Mouse (Mus musculus): Measurements from ENCODE around the gene Alkbh3. TPM values are rescaled to one million over a fixed set of nuclear protein-coding genes. Genes with fewer than 3 reads are reported as not detected.

Alkbh3 gene
- polyA plus RNA-seq (2016; fragmentation: Nextera tagmentation; extraction: Ambion mirVana) = 54.5 and 59.0 TPM in 2 replicates

DNA sequence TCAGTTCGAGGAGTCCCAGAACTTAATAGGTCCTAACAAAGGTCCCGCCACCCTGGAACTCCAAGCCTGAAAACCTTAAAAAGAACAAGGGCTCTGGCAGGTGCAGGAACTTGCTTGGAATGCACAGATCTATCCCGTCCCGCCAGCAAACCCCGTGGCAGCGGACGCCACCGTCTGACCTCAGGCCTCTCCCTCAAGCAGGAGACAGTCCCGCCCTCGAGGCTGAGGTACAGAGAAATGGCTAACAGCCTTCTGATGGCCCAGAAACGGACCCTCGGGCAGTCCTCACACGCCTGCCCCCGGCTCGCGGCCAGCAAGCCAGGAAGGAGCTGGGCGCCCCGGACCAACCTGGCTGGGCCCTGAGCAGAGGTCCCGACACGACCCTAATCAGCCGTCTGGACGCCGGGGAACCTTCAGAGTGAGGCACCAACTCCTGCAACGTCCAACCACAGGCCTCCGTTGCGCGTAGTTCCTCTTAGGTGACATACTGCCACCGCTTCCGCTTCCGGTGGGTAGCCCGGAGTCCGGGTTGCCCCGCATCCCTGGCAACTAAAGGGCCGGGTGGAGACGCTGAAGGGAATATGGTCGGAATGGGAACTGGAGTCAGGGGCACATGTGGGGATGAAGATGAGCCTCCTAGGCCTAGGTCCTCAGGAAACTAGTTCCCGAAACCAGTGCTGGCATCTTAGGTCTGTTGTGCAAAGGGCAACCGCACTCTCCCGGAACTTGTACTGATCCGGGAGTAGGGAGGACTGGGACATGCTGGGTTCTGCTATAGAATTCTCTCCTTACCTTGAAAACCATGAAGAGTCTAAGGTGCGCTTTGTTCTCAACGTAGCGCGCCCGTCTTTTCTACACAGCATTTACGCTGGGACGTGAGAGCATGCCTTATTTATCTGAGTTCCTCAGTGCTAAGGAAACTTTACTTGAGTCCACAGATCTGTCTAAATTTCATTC lies at the start of gene Alkbh3:
Gene Alkbh3, minus strand, starts transcription at position 473 of the 957 bp plus-strand sequence.
- H3K27ac ChIP-seq = peak within 1 kb of the TSS; percentile 32; the same call in 1 of the 2 replicates
- peak; percentile 99 for ATAC-seq (ENCODE audit: low FRiP score)
- WGBS = 6% methylated on average over 47 of the region's 47 CpGs

DNA sequence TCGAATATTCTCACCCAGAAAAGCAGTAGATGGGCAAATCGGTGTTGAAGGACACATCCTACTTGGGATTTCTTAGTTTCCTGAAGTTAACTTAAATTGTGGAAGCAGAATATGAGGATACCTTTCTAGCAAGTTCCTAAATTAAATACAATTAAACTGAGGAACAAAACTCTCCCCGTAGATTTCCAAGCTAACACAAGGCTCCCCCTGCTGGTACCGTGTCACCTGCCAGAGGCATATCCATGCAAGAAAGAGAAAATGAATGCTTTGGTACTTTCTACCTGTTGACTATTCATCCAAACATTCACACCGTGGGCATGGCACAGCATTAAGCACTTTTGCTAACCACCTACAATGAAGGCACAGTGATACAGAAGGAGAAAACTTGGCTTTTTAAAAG lies 48.9 kb upstream of the Alkbh3 start:
- Histone ChIP-seq H3K27ac (no peak overlapping the region), H3K36me3 (no peaks in the 10 kb centered on the region), H3K4me1 (no peaks in the 10 kb centered on the region), H3K9me3 (replicated peaks) (no peaks in the 10 kb centered on the region), H3K4me2 (replicated peaks) (no peak overlapping the region), H3K9ac (no peak overlapping the region), H3K4me3 (no peak overlapping the region), H3K27me3 (no peaks in the 10 kb centered on the region)
- ATAC-seq (ENCODE audit: low FRiP score) = no peak
- WGBS = 78% methylated on average over 5 of the region's 5 CpGs

More for the DNA sequence above, at the start of gene Alkbh3:
- Histone ChIP-seq H3K4me1 (peaks cover 10% of the 10 kb centered on the region), H3K9me3 (replicated peaks) (peaks cover 3% of the 10 kb centered on the region; the same call in 1 of the 2 replicates), H3K27me3 (no peaks in the 10 kb centered on the region), H3K4me3 (peak within 1 kb of the TSS; percentile 86), H3K9ac (peak within 1 kb of the TSS; percentile 85), H3K36me3 (peaks cover 26% of the 10 kb centered on the region), H3K4me2 (replicated peaks) (peak within 1 kb of the TSS; percentile 79)

DNA sequence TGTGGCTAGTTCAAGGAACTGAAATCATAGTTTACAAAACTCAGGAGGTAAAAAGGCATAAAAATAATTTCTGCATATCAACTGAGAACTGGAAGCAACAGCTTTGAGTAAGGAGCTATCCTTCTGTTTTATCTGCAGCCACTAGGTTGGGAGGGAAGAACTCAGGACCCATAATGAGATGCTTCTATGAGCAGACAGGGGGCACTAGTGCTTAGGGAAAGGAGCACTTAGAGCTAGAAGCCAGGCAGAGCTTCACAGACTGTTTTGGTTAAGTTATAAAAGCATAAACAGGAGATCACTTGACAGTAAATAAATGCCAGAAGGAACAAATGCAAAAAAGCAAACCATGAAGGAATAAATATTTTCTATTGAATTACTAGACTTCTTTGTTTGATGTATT lies 44.2 kb upstream of the Alkbh3 start:
- Histone ChIP-seq H3K27ac (no peak overlapping the region), H3K4me1 (0 out of 2 replicates have a peak, but pooled peaks cover under 1% of the 10 kb centered on the region), H3K4me2 (replicated peaks) (no peak overlapping the region), H3K9me3 (replicated peaks) (no peaks in the 10 kb centered on the region), H3K27me3 (no peaks in the 10 kb centered on the region), H3K9ac (no peak overlapping the region), H3K36me3 (no peaks in the 10 kb centered on the region), H3K4me3 (no peak overlapping the region)
- ATAC-seq (ENCODE audit: low FRiP score) = no peak

DNA sequence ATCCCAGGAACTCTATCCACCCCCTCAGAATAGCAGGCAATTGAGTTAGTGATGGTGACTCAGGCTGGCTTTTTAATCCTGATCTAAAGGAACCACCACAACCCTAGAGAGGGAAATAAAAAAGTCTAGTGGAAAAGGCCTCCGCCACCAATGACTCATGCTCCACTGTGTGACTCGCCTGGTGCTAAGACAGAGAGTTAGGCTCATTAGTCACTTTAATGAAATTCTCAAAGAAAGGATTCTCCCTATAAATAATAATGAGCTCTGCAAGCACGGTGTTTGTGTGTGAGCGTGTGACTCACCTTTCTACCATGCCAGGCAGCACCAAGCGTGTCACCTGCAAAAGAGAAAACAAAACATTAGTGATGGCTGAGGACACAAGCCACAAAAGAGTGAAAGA lies 41.3 kb upstream of the Alkbh3 start:
- Histone ChIP-seq H3K36me3 (no peaks in the 10 kb centered on the region), H3K9ac (no peak overlapping the region), H3K4me2 (replicated peaks) (no peak overlapping the region), H3K27me3 (no peaks in the 10 kb centered on the region), H3K4me1 (peaks cover 10% of the 10 kb centered on the region; the same call in 1 of the 2 replicates), H3K9me3 (replicated peaks) (no peaks in the 10 kb centered on the region), H3K4me3 (no peak overlapping the region), H3K27ac (no peak overlapping the region)
- ATAC-seq (ENCODE audit: low FRiP score) = no peak
- WGBS = 87% methylated on average over 5 of the region's 5 CpGs

DNA sequence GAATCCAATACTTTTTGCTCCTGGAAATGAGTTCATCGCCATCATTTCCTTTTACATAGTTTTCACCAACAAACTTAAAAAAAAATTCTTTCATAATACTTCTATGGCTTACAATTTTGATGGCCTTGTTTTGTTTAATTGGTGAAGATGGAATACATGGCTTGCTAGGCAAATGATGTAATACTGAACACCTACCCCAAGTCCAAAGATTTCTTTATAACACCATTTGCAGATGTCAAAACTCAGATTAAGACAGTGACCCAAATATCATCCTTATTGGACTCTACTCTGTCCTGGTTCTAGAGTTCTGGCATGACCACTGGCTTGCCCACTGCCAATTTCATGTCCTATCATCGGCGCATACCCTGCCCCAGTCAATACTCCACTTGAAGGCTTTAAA lies 40.3 kb upstream of the Alkbh3 start:
- H3K9ac ChIP-seq = no peak overlapping the region
- no peak for ATAC-seq (ENCODE audit: low FRiP score)

DNA sequence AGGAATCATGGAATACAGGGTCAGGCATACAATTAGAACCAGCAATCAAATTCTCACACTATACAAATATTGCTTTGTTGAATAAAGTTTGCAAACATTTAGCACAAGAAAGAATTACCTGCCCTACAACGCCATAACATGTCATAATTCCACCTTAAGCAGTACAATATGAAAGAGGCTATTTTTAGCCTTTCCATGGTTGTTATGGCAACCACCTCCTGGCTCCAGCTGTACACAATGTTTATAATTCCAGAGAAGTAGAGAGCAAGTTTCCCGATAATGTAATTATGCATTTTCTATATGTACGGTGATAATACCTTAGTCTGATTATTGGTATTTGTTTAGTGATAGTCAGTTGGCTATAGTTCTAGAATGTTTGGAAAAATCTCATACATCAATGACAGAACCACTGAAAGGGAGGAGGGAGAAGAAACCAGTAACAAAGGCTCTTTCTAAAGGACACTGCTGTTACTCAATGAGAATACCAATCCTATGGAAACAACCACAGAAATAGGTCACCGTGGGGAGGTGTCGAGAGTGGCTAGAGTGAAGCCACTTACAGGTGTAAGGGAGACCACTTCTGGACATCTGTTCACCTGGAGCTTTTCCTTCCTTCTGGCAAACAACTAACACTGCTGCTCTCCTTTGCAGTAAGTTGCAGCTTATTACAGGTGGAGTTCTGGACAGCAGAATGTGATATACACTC lies 39.0 kb upstream of the Alkbh3 start:
- H3K9me3 ChIP-seq (replicated peaks) = no peaks in the 10 kb centered on the region
- peak; percentile 54; the same call in 1 of the 2 replicates for ATAC-seq (ENCODE audit: low FRiP score)
- H3K27me3 ChIP-seq = no peaks in the 10 kb centered on the region
- no peaks in the 10 kb centered on the region for H3K36me3 ChIP-seq
- peaks cover 10% of the 10 kb centered on the region; the same call in 1 of the 2 replicates for H3K4me1 ChIP-seq
- peak overlapping the region; percentile 40; the same call in 1 of the 2 replicates for H3K27ac ChIP-seq
- H3K9ac ChIP-seq = no peak overlapping the region
- no peak overlapping the region for H3K4me2 ChIP-seq (replicated peaks)
- 72% methylated on average over 5 of the region's 5 CpGs for WGBS
- H3K4me3 ChIP-seq = no peak overlapping the region

More for the DNA sequence above, 40.3 kb upstream of the Alkbh3 start:
- Histone ChIP-seq H3K36me3 (no peaks in the 10 kb centered on the region), H3K27ac (no peak overlapping the region), H3K4me1 (peaks cover 10% of the 10 kb centered on the region; the same call in 1 of the 2 replicates), H3K4me2 (replicated peaks) (no peak overlapping the region), H3K9me3 (replicated peaks) (no peaks in the 10 kb centered on the region), H3K27me3 (no peaks in the 10 kb centered on the region), H3K4me3 (no peak overlapping the region)
- over 99% methylated on average over 3 of the region's 3 CpGs for WGBS

DNA sequence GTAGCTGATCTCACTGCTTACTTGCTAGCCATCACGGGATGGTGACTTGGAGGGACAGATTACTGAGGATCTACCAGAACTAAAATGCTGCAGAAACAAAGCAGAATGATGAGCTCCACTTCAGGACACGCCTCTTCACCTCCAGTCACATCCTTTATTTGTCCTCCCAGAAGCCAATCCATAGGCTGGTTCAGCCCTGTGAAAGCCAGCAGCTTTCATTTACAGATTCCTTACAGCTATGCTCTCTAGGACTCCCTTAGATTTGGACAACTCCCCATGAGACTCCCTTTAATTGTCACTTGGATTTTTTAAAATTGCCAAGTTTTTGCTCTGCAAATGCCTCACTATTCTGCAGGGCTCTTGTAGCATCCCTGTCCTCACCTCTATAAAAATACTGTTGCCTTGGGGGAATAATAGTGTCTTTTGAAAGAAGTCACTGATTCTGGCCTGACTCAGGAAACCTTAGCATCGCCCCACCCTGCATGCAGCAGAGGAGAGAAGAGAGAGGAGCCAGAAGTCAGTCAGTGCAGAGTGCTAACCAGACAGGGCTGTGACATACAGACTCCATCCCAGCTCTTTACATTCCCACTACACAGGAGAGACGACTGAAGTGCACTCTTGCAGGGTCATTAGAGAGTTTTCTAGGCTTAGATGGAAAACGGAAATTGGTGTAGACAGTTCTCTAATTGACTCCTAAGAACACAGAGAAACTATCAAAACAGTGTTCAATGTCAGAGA lies 38.3 kb upstream of the Alkbh3 start:
- peak overlapping the region; percentile 40; the same call in 1 of the 2 replicates for H3K27ac ChIP-seq
- no peaks in the 10 kb centered on the region for H3K36me3 ChIP-seq
- ATAC-seq (ENCODE audit: low FRiP score) = no peak
- 69% methylated on average over 5 of the region's 5 CpGs for WGBS
- no peak overlapping the region for H3K9ac ChIP-seq
- H3K9me3 ChIP-seq (replicated peaks) = no peaks in the 10 kb centered on the region
- H3K4me1 ChIP-seq = peaks cover 10% of the 10 kb centered on the region; the same call in 1 of the 2 replicates
- H3K4me3 ChIP-seq = no peak overlapping the region
- no peaks in the 10 kb centered on the region for H3K27me3 ChIP-seq
- H3K4me2 ChIP-seq (replicated peaks) = no peak overlapping the region

DNA sequence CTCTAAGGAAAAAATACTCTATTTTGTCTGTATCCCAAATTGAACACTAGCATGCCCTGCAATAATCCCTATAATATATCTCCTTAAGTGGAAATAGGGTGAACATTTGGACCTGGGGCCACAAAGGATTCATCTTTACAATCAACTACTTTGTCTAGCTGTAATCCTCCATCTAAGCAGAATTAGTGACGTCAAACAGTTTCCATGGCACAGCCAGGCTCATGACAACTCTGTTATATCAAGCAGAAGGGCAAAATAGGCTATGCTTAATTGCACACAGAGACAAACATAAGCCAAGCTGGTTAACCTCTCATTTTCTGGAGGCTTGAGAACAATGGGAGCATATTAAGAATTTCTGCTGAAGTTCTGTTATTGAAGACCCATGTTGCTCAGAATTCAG lies 37.7 kb upstream of the Alkbh3 start:
- Histone ChIP-seq H3K9ac (no peak overlapping the region), H3K4me1 (peaks cover 10% of the 10 kb centered on the region; the same call in 1 of the 2 replicates), H3K27me3 (no peaks in the 10 kb centered on the region), H3K9me3 (replicated peaks) (no peaks in the 10 kb centered on the region), H3K4me2 (replicated peaks) (no peak overlapping the region), H3K27ac (0 out of 2 replicates have a peak overlapping the region, but pooled peaks have one; percentile 40), H3K36me3 (no peaks in the 10 kb centered on the region), H3K4me3 (no peak overlapping the region)
- 67% methylated on average over 1 of the region's 1 CpGs for WGBS
- ATAC-seq (ENCODE audit: low FRiP score) = no peak

DNA sequence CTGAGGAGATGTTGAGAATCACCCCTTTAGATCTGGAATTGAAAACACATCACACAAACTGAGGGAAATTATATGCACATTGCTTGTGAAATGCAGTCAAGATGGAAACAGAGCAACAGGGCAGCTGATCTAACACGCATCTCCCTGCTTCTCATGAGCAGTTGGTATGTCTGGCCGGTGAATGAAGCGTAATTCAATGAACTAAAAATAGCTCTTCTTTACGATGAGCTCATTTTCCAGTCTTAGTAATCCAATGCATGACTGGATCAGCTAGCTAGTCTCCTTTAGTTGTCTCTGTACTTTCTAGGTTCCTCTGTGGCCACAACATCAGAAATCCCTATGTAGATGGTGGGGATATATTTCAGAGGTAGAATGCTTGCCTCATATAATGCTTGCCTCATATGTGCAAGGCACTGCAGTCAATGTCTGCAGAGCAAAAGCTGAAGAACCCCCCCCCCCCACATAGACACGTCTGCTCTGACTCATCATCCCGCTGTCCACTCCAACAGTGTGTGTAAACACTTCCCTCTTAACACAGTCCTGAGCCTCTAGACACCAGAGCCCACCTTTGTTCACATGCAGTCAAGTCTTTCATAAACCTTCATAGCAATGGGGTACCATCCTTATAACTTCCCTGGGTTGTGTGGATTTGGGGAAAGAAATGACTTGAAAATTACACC lies 34.9 kb upstream of the Alkbh3 start:
- 0 out of 2 replicates have a peak, but pooled peaks cover 4% of the 10 kb centered on the region for H3K36me3 ChIP-seq
- H3K9ac ChIP-seq = no peak overlapping the region
- no peaks in the 10 kb centered on the region for H3K27me3 ChIP-seq
- no peak overlapping the region for H3K4me2 ChIP-seq (replicated peaks)
- 83% methylated on average over 6 of the region's 6 CpGs for WGBS
- H3K4me3 ChIP-seq = no peak overlapping the region
- no peak overlapping the region for H3K27ac ChIP-seq
- H3K4me1 ChIP-seq = peaks cover 10% of the 10 kb centered on the region; the same call in 1 of the 2 replicates
- no peak for ATAC-seq (ENCODE audit: low FRiP score)
- H3K9me3 ChIP-seq (replicated peaks) = no peaks in the 10 kb centered on the region

DNA sequence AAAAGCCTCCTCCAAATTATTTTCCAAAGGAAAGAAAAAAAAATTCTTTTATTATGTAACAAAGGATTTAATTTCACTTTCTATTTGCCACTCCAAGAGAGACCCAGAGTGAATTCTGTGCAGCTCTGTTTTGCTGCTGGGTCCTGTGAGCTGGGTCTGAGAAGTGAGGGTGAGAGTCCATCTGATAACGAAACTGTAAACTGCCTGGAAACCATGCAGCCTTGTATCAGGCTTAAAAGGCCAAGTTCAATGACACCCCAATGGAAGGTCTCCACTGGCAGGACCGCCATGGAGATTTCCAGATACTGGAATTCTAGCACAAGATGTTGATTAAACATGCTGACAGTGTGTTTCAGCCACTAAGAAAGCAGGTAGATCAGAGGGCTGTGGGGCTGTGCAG lies 33.6 kb upstream of the Alkbh3 start:
- no peak for ATAC-seq (ENCODE audit: low FRiP score)
- 83% methylated on average over 2 of the region's 2 CpGs for WGBS
- no peak overlapping the region for H3K27ac ChIP-seq

DNA sequence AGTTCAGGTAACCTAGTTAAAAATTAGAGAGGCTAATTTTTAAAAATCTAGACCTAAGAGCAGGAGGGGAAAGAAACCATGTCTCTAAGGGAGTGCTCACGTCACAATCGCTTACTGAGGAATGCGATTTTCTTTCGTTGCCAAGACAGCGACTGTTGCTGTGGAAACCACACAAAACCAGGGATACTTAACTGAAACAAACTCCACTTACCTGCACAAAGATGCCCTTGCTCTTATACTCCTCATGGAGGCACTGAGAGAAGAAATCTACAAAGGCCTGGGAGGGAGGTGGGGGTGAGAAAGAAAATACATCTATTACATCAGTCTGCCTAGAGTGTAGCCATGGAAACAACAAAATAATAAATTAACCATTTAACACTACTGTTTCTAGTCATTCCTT lies 33.1 kb upstream of the Alkbh3 start:
- Histone ChIP-seq H3K9ac (no peak overlapping the region), H3K27me3 (no peaks in the 10 kb centered on the region), H3K9me3 (replicated peaks) (no peaks in the 10 kb centered on the region), H3K4me1 (no peaks in the 10 kb centered on the region), H3K27ac (no peak overlapping the region), H3K36me3 (0 out of 2 replicates have a peak, but pooled peaks cover 4% of the 10 kb centered on the region), H3K4me2 (replicated peaks) (no peak overlapping the region), H3K4me3 (no peak overlapping the region)
- WGBS = 55% methylated on average over 5 of the region's 5 CpGs
- ATAC-seq (ENCODE audit: low FRiP score) = no peak

More for the DNA sequence above, 33.6 kb upstream of the Alkbh3 start:
- Histone ChIP-seq H3K9me3 (replicated peaks) (no peaks in the 10 kb centered on the region), H3K4me1 (peaks cover 4% of the 10 kb centered on the region; the same call in 1 of the 2 replicates), H3K9ac (no peak overlapping the region), H3K27me3 (no peaks in the 10 kb centered on the region), H3K4me3 (no peak overlapping the region), H3K36me3 (0 out of 2 replicates have a peak, but pooled peaks cover 4% of the 10 kb centered on the region), H3K4me2 (replicated peaks) (no peak overlapping the region)
